Mouse (Mus musculus) lung, postnatal 0 days (tissue): ENCODE data around the gene Exoc6. TPM values are rescaled to one million over a fixed set of nuclear protein-coding genes. Genes with fewer than 3 reads are reported as not detected.

ENCODE experiments used
- ATAC-seq: fragments of 200-750 bp; cut with Nextera tagmentation; 2 replicates; pipeline ENCODE4 v1.8.0; 2017; ENCODE audit warnings: moderate library complexity
- DNase-seq: peaks from one replicate; pipeline ENCODE4 v3.0.0-alpha.2; 2016; ENCODE audit warnings: low spot score
- H3K27ac ChIP-seq: fragments of 300-500 bp; sonication (generic); 2 replicates; pipeline ENCODE4 v1.5.1; 2014; ENCODE audit warnings: antibody characterized with exemption, mild to moderate bottlenecking, low read length, mixed read lengths
- H3K27me3 ChIP-seq: fragments of 300-500 bp; sonication (generic); replicated peaks from 2 replicates; pipeline ENCODE4 v1.6.1; 2014; ENCODE audit warnings: low read length, mixed read lengths; ENCODE audit not compliant: insufficient read depth
- H3K36me3 ChIP-seq: fragments of 300-500 bp; sonication (generic); 2 replicates; pipeline ENCODE4 v1.6.1; 2014; ENCODE audit warnings: low read length, mixed read lengths; ENCODE audit not compliant: insufficient read depth
- H3K4me1 ChIP-seq: fragments of 300-500 bp; sonication (generic); 2 replicates; pipeline ENCODE4 v1.6.1; 2014; ENCODE audit warnings: antibody characterized with exemption, low read depth, low read length, mixed read lengths; ENCODE audit not compliant: insufficient read depth
- H3K4me2 ChIP-seq: fragments of 300-500 bp; sonication (generic); replicated peaks from 2 replicates; pipeline ENCODE4 v1.6.1; 2014; ENCODE audit warnings: low read depth, mild to moderate bottlenecking, low read length, moderate library complexity, mixed read lengths
- H3K4me3 ChIP-seq: fragments of 300-500 bp; sonication (generic); 2 replicates; pipeline ENCODE4 v1.5.1; 2014; ENCODE audit warnings: low read depth, low read length
- H3K9ac ChIP-seq: fragments of 300-500 bp; sonication (generic); replicated peaks from 2 replicates; pipeline ENCODE4 v1.6.1; 2014; ENCODE audit warnings: low read depth, mild to moderate bottlenecking
- H3K9me3 ChIP-seq: fragments of 300-500 bp; sonication (generic); 2 replicates; pipeline ENCODE4 v1.6.1; 2016; ENCODE audit warnings: low read length, mixed read lengths
- CTCF ChIP-seq: IDR thresholded peaks from 2 replicates; pipeline ENCODE4 v1.5.1; 2016; ENCODE audit warnings: antibody characterized with exemption, mild to moderate bottlenecking
- EP300 ChIP-seq: IDR thresholded peaks from 2 replicates; pipeline ENCODE4 v1.6.1; 2016; ENCODE audit warnings: antibody characterized with exemption, mild to moderate bottlenecking, control low read depth
- WGBS: fragments of 180-500 bp; shearing (Covaris S2); extraction: QIAGEN DNeasy Blood & Tissue Kit; methylation state at CpG from one replicate; pipeline ENCODE4 v1.1.7; 2014; 5-methylcytosine and 5-hydroxymethylcytosine counted together
- polyA plus RNA-seq: library from polyadenylated mRNA; unstranded; fragments of >200 nt; fragmentation: Nextera tagmentation; extraction: Ambion mirVana; gene quantifications from 2 replicates; pipeline ENCODE4 v1.2.1, GENCODE M21; 2015

Exoc6 gene
- polyA plus RNA-seq, 1 experiment from 2014 or later = 11.3 TPM

DNA sequence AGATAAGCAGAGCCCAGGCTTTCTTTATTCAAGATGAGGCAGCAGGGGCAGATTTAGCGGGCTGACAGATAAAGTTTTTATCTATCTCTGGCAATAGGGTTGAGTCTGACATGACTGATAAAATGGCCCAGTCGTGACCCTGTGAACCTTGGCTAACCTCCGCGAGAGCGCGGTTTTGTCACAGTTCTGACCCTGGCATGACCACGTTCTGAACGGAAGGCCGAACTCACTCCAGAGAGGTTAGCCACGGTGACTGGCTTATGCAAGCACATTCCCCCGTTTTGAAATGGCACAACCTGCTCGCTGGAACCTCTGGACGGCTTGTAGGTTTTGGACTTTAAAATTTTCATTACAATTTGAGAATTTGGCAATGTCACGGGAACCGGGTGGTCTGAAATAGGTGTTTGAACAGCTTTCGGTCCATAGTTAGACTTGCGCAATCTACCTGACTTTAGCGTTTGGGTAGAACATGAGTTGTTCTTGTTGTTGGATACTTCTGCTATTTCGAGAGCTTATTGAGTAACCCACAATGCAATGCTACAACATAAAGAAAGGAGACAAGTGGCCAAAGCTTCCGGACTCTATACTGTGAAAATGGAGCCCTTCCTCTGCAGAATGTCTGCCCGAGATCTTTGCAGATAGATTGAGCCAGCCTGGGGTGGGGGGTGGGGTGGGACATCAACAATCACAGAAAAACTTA, 152.3 kb downstream of the Exoc6 start:
- H3K27me3 ChIP-seq = peaks cover 50% of the 10 kb centered on the region
- no peaks in the 10 kb centered on the region for H3K9me3 ChIP-seq
- no peaks in the 10 kb centered on the region; the same call in 1 of the 2 replicates for H3K4me1 ChIP-seq
- H3K9ac ChIP-seq = no peak overlapping the region
- TF ChIP-seq CTCF (no peak), EP300 (no peak)
- H3K4me2 ChIP-seq = no peak overlapping the region
- no peak overlapping the region for H3K4me3 ChIP-seq
- DNase-seq (no peak), ATAC-seq (no peak)
- 34% methylated on average over 21 of the region's 21 CpGs for WGBS
- H3K27ac ChIP-seq = no peak overlapping the region
- no peaks in the 10 kb centered on the region for H3K36me3 ChIP-seq

DNA sequence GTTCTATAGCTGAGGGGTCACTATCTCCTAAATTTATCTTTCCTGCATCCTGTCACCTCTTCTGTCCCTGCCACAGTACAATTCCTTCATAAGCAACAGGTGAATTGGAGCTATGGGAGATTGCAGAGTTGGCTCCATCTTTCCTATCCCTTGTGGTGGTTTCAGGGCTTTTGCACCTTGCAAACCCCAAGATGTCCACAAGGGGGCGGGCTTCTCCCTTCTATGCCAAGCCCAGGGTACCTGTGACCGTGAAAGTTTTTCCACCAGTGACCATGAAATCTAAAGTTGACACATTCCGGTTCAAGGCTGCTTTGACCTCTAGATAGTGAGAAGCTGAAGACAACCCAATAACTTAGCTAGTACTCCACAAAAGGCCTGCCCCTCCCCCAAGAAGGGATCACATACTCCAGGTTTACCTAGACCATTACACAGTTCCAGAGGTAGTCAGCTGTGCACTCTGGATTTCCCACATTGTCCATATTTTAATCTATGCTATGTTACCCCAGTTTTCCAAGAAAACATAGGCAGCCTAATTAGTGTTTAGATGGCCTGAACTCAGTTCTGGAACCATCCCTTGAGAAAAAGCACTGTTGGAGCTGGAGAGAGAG, 153.8 kb downstream of the Exoc6 start:
- Histone ChIP-seq H3K4me3 (no peak overlapping the region), H3K4me2 (no peak overlapping the region), H3K4me1 (no peaks in the 10 kb centered on the region; the same call in 1 of the 2 replicates), H3K27ac (no peak overlapping the region), H3K9ac (no peak overlapping the region), H3K27me3 (peaks cover 35% of the 10 kb centered on the region), H3K9me3 (no peaks in the 10 kb centered on the region), H3K36me3 (no peaks in the 10 kb centered on the region)
- TF ChIP-seq EP300 = no peak
- peak; percentile 92 for TF ChIP-seq CTCF
- ATAC-seq = peak; percentile 65
- WGBS = 2% methylated on average over 3 of the region's 3 CpGs
- peak; percentile 69 for DNase-seq

DNA sequence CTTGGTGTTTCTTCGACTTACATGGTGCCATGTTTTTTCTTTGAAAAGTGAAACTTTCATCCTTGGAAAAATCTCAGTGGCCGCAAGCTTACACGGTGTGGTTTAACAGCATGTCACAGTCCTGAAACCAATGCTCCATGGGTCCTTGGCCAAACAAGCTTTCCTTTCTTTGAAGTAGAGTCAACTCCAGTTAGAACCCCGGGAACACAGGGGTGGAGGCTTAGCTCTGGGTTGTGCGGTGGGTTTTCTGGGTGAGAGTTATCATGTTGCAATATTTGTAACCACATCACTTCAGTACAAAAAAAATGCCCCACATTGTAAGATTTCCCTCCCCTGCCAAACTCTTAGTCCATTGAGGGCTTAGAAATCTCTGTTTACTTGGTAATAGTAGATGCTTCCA, 155.5 kb downstream of the Exoc6 start:
- DNase-seq (no peak), ATAC-seq (no peak)
- H3K4me3 ChIP-seq = no peak overlapping the region
- no peaks in the 10 kb centered on the region for H3K9me3 ChIP-seq
- H3K27ac ChIP-seq = no peak overlapping the region
- no peak for TF ChIP-seq CTCF
- H3K4me2 ChIP-seq = no peak overlapping the region
- H3K9ac ChIP-seq = no peak overlapping the region
- H3K4me1 ChIP-seq = no peaks in the 10 kb centered on the region
- WGBS = 74% methylated on average over 5 of the region's 5 CpGs
- no peaks in the 10 kb centered on the region for H3K36me3 ChIP-seq
- peaks cover 19% of the 10 kb centered on the region for H3K27me3 ChIP-seq

DNA sequence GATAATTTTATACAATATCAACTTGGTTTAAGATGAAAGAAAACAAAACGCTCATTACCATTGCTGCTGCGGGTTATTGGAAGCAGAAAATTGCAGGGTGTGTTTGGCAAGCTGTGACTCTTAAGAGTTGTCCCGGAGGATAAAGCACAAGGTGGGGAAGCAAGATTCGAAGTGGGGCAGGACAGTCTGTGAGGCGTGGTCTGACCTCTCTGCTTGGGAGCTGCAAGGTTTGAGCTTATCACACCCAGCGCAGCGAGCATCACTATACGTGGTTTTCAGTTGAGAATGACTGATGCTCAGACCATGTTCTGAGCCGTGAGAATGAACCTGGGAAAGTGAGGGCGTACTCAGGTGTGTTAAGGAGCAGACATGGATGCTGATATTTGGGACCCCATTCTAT, 164.5 kb downstream of the Exoc6 start:
- Histone ChIP-seq H3K4me3 (no peak overlapping the region), H3K27ac (no peak overlapping the region), H3K36me3 (no peaks in the 10 kb centered on the region), H3K27me3 (no peaks in the 10 kb centered on the region), H3K4me2 (no peak overlapping the region), H3K4me1 (no peaks in the 10 kb centered on the region), H3K9ac (no peak overlapping the region), H3K9me3 (no peaks in the 10 kb centered on the region)
- ATAC-seq (no peak), DNase-seq (no peak)
- TF ChIP-seq EP300 (no peak), CTCF (no peak)
- 60% methylated on average over 10 of the region's 10 CpGs for WGBS

DNA sequence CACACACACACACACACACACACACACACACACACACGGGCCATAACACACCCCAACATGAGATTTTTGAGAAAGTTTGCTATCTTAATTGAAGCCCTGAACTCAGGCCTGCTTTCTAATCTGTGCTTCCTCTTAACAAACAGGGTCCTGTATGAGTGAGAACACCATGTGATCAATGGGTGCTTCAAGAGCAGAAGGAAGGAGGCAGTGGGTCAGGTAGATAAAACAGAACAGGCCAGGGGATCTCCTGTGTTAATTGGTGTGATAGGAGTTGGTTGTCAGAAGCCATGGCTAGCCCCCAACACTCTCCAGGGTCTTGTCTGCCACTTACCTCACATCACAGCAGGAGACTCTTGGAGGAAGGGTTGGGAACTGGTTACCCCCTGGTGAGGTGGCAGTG, 165.8 kb downstream of the Exoc6 start:
- H3K4me2 ChIP-seq = no peak overlapping the region
- H3K9me3 ChIP-seq = no peaks in the 10 kb centered on the region
- DNase-seq (no peak), ATAC-seq (no peak)
- no peaks in the 10 kb centered on the region for H3K36me3 ChIP-seq
- no peak overlapping the region for H3K4me3 ChIP-seq
- H3K27me3 ChIP-seq = no peaks in the 10 kb centered on the region
- H3K4me1 ChIP-seq = no peaks in the 10 kb centered on the region
- no peak overlapping the region for H3K9ac ChIP-seq
- WGBS = 29% methylated on average over 1 of the region's 1 CpGs
- TF ChIP-seq EP300 = no peak
- no peak for TF ChIP-seq CTCF
- H3K27ac ChIP-seq = no peak overlapping the region

DNA sequence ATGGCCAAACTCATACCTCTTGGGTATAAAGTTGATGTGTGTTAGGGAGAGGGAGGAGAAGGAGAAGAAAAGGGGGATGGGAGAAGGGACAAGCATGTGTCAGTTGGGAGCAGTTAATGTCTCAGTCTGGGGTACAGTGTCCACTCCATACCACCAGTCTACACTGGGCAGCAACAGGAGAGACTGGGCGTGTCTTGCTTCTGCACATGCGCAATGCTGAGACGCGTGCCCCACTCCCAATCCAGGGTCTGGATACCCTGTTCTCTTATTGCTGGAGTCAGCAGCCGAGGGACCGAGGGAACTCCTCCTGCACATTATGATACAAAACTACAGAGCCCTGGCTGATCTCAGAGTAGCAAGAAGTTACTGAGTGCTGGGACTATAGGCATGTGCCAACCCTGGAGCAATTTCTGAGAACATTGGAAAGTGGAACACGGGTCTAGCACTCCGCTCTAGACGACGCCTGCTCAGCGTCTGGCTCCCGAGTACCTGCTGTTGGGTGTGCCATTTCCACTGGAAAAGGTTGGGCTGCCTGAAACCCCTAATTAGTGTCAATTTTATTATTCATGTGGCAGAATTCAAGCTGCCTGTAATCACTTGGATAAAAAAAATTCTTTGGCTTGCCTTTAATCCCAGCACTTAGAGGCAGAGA, 166.4 kb downstream of the Exoc6 start:
- Histone ChIP-seq H3K4me1 (no peaks in the 10 kb centered on the region), H3K27me3 (no peaks in the 10 kb centered on the region), H3K4me2 (no peak overlapping the region), H3K9ac (no peak overlapping the region), H3K27ac (no peak overlapping the region), H3K9me3 (no peaks in the 10 kb centered on the region), H3K4me3 (no peak overlapping the region), H3K36me3 (no peaks in the 10 kb centered on the region)
- DNase-seq (no peak), ATAC-seq (no peak)
- 84% methylated on average over 12 of the region's 12 CpGs for WGBS
- TF ChIP-seq CTCF (no peak), EP300 (no peak)
